Mouse (Mus musculus): ENCODE measurements around the gene Mogs.
"Not testable (repeated sequence)": the region's sequence is repeated elsewhere in the genome, so short reads cannot be mapped to it uniquely, and the experiment has no call there.

The Mogs gene

GRCm38 (mm10) chr6:83147280-83147679, 32.0 kb downstream of the Mogs start:
- DNase-seq (ENCODE audit: low spot score in 2 of 2): no peak

GRCm38 (mm10) chr6:83151721-83152120, 36.4 kb downstream of the Mogs start:
- no peak for DNase-seq (ENCODE audit: low spot score in 2 of 2)

GRCm38 (mm10) chr6:83153038-83153437, 37.7 kb downstream of the Mogs start:
- DNase-seq (ENCODE audit: low spot score in 2 of 2): no peak

- no peak for DNase-seq (ENCODE audit: low spot score in 2 of 2)
These were observed 38.2 kb downstream of the Mogs start for GRCm38 (mm10) chr6:83153485-83153884.

GRCm38 (mm10) chr6:83155552-83156238, 40.4 kb downstream of the Mogs start:
- DNase-seq (ENCODE audit: low spot score in 2 of 2): peak in 1 of 2 experiments; percentile 71

- peak; percentile 91 to 93 for DNase-seq (ENCODE audit: low spot score in 2 of 2)
These were observed 41.0 kb downstream of the Mogs start, which contains the start of the genes Wdr54 and 1700003E16Rik for GRCm38 (mm10) chr6:83156259-83156684. Gene Wdr54 (minus strand): TSS chr6:83156397. Gene 1700003E16Rik (plus strand): TSS chr6:83156404.

- not testable (repeated sequence) for DNase-seq (ENCODE audit: low spot score in 2 of 2)
These were observed 44.2 kb downstream of the Mogs start for GRCm38 (mm10) chr6:83159456-83159855.

GRCm38 (mm10) chr6:83161442-83161841, 46.1 kb downstream of the Mogs start:
- DNase-seq (ENCODE audit: low spot score in 2 of 2): no peak

- no peak for DNase-seq (ENCODE audit: low spot score in 2 of 2)
These were observed 46.8 kb downstream of the Mogs start for GRCm38 (mm10) chr6:83161921-83162641.

GRCm38 (mm10) chr6:83162701-83163100, 47.4 kb downstream of the Mogs start:
- peak in 1 of 2 experiments; percentile 70 for DNase-seq (ENCODE audit: low spot score in 2 of 2)

GRCm38 (mm10) chr6:83165026-83165606, 49.8 kb downstream of the Mogs start:
- no peak for DNase-seq (ENCODE audit: low spot score in 2 of 2)

- peak; percentile 94 to 96 for DNase-seq (ENCODE audit: low spot score in 2 of 2)
These were observed 50.4 kb downstream of the Mogs start, which contains the start of gene Dctn1 for GRCm38 (mm10) chr6:83165607-83166242. Gene Dctn1 (plus strand): TSS chr6:83165920.

- DNase-seq (ENCODE audit: low spot score in 2 of 2): no peak
These were observed 50.9 kb downstream of the Mogs start for GRCm38 (mm10) chr6:83166243-83166630.
